Mouse (Mus musculus) gastrocnemius, adult 8-10 months (tissue): Measurements from ENCODE around the gene Kcnh3. TPM values are rescaled to one million over a fixed set of nuclear protein-coding genes. Genes with fewer than 3 reads are reported as not detected.
"Not testable (repeated sequence)": the region's sequence is repeated elsewhere in the genome, so short reads cannot be mapped to it uniquely, and the experiment has no call there.

Experiments
- DNase-seq, 2 experiments: peaks; one replicate each; pipeline ENCODE4 v3.0.0; 2022; ENCODE audit warnings: low spot score in 2 of 2
- total RNA-seq, 4 experiments: library from RNA; stranded (reverse); gene quantifications; 2 replicates each; pipeline ENCODE4 v1.2.4; 2022

Kcnh3 gene
- total RNA-seq, 4 experiments from 2014 or later, result not detected

GRCm38 (mm10) chr15:99238006-99238405, 13.3 kb downstream of the Kcnh3 start:
- no peak for DNase-seq

DNA sequence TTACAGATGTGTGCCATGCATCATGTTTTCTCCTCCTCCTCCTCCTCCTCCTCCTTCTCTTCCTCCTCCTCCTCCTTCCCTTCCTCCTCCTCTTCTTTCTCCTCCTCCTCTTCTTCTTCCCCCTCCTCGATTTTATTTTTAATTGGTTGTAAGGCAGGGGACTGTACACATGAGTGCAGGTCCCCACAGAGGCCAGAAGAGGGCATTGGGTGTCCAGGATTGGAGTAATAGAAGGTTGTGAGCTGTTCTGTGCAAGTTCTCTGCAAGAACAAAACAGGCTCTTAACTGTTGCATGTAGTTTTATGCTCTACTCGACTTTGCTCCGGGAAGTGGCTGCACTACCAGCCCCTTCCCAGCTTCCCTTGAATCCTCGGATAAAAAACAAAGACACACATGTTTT, 15.5 kb downstream of the Kcnh3 start:
- no peak for DNase-seq

DNA sequence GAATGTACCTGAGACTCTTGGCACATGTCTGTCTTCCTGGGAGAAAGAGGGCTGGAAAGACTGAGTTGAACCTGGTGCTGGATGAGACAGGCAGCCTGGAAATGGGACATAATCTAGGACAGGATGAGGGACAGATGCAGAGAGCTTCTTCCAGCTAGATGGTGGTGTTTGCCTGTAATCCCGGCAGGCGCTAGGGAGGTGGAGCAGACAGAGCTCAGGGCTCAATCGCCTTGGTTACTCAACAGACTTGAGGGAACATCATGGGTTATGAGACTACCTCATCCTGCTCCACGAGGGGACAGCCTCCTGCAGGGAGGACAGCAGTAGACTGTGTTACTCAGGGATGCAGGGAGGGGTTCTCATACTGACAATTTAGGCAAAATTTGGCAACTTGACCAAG, 16.6 kb downstream of the Kcnh3 start:
- no peak for DNase-seq

- DNase-seq, result no peak
These were observed 17.4 kb downstream of the Kcnh3 start for GRCm38 (mm10) chr15:99242045-99242444.

GRCm38 (mm10) chr15:99246736-99247135, 22.1 kb downstream of the Kcnh3 start:
- not testable (repeated sequence) for DNase-seq

- DNase-seq, result peak; percentile 50 to 61
These were observed 24.3 kb downstream of the Kcnh3 start for GRCm38 (mm10) chr15:99248972-99249371.

- DNase-seq, result no peak
These were observed 25.3 kb downstream of the Kcnh3 start for GRCm38 (mm10) chr15:99249938-99250337.

GRCm38 (mm10) chr15:99251111-99251510, 26.4 kb downstream of the Kcnh3 start:
- DNase-seq, result not testable (repeated sequence)

DNA sequence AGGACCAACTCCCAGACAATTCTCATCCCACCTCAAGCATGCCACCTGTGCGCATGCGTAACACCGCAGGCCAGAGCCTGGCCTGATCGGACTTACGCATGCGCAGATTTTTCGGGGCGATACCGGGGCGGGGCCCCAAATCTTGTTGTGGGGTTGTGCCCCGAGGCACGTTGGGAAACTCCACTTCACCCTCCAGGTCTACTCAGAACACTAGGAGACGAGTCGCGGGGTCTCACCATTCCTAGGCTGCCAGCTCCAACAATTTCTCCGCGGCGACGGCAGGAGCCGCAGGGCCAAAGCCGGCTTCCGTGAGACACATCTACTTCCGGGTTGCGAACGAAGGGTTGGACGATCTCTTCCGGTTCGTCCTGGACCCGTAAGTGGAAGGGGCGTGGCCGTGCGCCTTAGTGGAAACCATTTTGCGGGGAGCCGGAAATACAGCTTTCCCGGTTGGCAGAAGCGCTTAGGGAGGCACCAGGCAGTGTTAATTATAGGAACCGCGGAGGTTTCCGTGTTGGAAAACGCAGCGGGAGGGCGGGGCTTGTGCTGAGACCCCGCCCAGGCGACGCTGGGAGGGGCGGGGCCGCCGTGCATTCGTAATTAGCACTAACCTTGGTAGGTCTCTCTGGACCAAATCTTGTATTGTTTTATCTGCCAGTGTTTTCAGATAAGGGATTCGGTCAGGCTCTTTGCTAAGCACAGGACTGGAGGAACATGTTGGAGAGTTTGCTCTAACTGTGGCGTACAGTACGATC, 27.1 kb downstream of the Kcnh3 start, which contains the start of gene Mcrs1:
Gene Mcrs1, minus strand, starts transcription at position 336 of the 755 bp plus-strand sequence.
- peak; percentile 98 to 99 for DNase-seq

- DNase-seq, result no peak
These were observed 27.9 kb downstream of the Kcnh3 start for GRCm38 (mm10) chr15:99252381-99253174.

DNA sequence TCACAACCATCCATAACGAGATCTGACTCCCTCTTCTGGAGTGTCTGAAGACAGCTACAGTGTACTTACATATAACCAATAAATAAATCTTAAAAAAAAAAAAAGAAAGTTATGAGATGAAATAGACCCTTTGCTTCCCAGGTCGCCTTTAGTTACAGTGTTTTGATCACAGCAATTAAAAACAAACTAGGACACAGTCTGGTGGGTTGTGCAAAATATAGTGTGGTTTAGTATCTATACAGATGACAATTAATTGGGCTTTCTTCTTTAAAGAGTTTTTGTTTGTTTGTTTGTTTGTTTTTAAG, 28.5 kb downstream of the Kcnh3 start:
- not testable (repeated sequence) for DNase-seq

DNA sequence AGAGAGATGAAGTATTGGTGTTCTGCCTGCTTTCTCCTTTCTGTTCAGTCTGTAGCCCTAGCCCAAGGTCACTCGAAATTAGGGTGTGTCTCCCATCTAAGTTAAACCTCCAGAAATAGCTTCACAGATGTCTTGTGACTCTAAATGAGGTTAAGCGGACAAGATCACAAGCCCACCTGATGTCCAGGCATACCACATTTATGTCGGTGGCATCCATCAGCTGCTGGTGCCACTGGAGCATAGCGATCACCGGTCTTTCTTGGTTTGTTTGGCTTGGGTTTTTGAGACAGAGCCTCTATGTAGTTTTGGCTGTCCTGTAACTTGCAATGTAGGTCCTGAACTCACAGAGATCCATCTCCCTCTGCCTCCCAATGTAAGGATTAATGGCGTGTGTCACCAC, 29.1 kb downstream of the Kcnh3 start:
- DNase-seq, result no peak

- DNase-seq, result no peak
These were observed 29.9 kb downstream of the Kcnh3 start for GRCm38 (mm10) chr15:99254477-99255005.

DNA sequence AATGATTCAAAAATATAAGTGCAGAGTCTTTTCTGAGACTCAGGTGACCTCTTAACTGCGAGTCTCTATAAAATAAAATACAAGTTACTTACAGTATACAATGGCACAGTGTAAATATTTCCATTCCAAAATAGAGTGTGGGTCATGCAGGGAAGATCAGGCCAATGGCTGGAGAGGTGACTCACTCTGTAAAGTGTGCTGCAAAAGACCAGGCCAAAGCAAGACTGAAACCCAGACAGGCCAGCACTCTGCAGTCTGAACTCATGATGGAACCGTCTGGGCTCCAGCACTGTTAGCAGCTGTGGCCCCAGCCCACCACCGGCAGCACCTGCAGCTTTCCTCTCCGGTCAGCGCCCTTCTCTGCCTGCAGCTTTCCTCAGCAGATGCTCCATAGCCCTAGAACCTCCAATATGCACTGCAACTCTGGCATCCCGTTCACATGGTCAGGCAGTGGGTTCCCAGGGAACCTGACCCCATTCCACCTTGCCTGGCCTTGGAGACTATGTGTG, 30.6 kb downstream of the Kcnh3 start:
- DNase-seq, result no peak

GRCm38 (mm10) chr15:99259167-99259729, 34.6 kb downstream of the Kcnh3 start:
- no peak for DNase-seq

GRCm38 (mm10) chr15:99259730-99260252, 35.1 kb downstream of the Kcnh3 start:
- DNase-seq, result peak; percentile 43 to 58

DNA sequence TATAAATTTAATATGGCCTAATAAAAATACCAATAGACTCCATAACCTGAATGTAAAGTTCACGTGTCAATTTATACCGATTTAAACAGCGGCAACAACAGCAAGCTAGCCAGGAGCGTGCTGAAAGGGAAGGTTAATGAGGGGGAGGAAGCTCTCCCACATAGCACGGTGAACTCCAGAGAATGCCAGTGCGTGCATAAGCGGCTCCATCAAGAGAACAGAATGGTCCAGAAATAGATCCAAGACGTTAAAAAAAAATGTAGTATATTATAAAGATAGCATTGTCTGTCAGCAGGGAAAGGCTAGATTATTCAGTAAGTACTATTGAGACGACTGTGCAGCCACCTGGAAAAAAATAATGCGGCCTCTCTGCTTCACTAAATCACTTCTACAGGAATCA, 38.0 kb downstream of the Kcnh3 start:
- DNase-seq, result no peak

- DNase-seq, result no peak
These were observed 39.7 kb downstream of the Kcnh3 start for GRCm38 (mm10) chr15:99264363-99264762.

DNA sequence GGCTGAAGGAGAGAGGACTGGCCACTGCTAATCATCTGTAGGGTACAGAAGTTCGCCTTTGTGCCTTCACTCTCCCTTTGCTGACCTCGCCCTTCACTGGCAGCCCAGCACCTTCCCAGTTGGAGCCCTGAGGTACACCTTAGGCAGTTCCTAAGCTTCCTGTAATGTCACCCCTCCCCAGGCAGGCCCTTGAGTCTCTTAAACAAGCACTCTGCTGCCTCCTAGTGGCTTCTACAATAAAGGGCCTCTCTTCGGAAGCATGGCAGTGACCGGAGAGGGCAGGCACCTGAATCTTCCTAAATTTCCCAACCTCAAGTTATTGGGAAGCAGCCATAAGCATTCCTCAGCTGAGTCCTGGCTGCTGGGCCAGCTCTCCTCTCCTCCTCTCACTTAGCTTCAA, 41.0 kb downstream of the Kcnh3 start:
- DNase-seq, result peak in 1 of 2 experiments; percentile 52

GRCm38 (mm10) chr15:99276095-99276494, 51.4 kb downstream of the Kcnh3 start:
- no peak for DNase-seq

DNA sequence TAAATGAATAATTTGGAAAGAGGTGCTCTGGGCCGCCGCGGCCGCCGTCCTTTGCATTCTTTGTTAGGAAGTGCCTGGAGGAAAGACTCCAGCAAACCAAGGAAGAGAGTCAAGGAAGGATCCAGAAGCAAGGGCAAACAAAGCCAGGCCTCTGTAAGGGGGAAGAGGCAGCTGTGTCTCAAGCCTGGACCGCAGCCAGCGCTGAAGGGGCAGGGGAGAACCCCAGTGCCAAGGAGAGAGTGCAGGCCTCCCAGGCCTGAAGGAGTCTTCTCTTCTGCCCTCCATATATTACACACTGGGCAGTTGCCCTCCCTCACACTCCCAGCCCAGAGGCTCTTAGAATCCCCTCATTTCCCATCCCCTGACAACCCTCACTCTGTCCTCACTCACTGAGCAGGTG, 53.6 kb downstream of the Kcnh3 start:
- DNase-seq, result no peak

DNA sequence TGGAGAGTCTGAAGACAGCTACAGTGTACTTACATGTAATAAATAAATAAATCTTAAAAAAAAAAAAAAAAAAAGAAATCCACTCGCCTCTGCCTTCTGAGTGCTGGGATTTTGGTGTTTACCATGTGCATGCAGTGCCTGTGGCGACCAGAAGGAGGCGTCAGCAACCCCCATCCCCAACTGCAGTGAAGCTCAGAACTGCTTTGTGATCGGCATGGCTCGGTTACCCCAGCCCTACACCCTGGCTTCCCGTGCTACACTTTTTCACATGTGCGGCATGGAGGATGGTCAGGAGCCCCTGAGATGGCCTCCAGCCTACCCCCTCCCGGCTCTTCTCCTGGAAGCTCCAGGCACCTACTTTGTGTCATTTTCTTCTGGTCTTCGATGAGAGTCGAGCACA, 58.8 kb downstream of the Kcnh3 start:
- no peak for DNase-seq
